Mouse (Mus musculus): ENCODE results near the gene Pik3c2g. TPM values are rescaled to one million over a fixed set of nuclear protein-coding genes. Genes with fewer than 3 reads are reported as not detected.
"Not testable (repeated sequence)": the region's sequence is repeated elsewhere in the genome, so short reads cannot be mapped to it uniquely, and the experiment has no call there.

Gene Pik3c2g
- polyA plus RNA-seq, 1 experiment from 2014 or later: 2.3 TPM

DNA sequence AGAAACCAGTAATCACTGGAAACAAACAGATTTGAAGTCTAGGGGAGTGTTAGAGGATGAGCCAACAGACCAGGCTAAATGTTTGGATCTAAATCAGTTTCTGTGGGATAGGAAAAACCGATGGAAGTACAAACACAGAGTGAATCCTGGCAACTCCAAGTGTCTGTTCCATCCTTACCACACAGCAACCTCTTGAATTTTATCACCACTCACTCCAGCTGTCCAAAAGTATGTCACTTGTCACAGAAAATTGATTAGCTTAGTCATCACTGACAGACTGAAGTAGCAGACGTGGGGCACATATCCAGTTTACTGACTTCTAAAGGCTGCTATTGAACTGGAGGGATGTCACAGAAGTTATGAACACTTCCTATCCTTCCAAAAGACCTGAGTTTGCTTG lies 347.8 kb downstream of the Pik3c2g start:
- H3K36me3 ChIP-seq: no peaks in the 10 kb centered on the region
- 21% methylated on average over 2 of the region's 2 CpGs for WGBS
- DNase-seq (ENCODE audit: low spot score): no peak

GRCm38 (mm10) chr6:139937581-139937980 lies 350.6 kb downstream of the Pik3c2g start:
- not testable (repeated sequence) for H3K27me3 ChIP-seq (ENCODE audit: insufficient read depth, poor library complexity, severe bottlenecking); DNase-seq (ENCODE audit: low spot score); H3K36me3 ChIP-seq

More for the DNA sequence above, 347.8 kb downstream of the Pik3c2g start:
- no peaks in the 10 kb centered on the region for H3K9me3 ChIP-seq
- no peak overlapping the region for H3K4me3 ChIP-seq
- no peaks in the 10 kb centered on the region for H3K4me1 ChIP-seq
- H3K27me3 ChIP-seq (ENCODE audit: insufficient read depth, poor library complexity, severe bottlenecking): no peaks in the 10 kb centered on the region
- no peak overlapping the region for H3K27ac ChIP-seq

GRCm38 (mm10) chr6:139947106-139947879 lies 360.3 kb downstream of the Pik3c2g start:
- no peak for DNase-seq (ENCODE audit: low spot score)
- Histone ChIP-seq H3K36me3 (no peaks in the 10 kb centered on the region), H3K27me3 (ENCODE audit: insufficient read depth, poor library complexity, severe bottlenecking) (no peaks in the 10 kb centered on the region), H3K4me3 (no peak overlapping the region), H3K9me3 (no peaks in the 10 kb centered on the region), H3K4me1 (no peaks in the 10 kb centered on the region), H3K27ac (no peak overlapping the region)
- 83% methylated on average over 8 of the region's 8 CpGs for WGBS

More at GRCm38 (mm10) chr6:139937581-139937980, 350.6 kb downstream of the Pik3c2g start:
- not testable (repeated sequence) for H3K4me1 ChIP-seq, H3K4me3 ChIP-seq, H3K27ac ChIP-seq, H3K9me3 ChIP-seq
- 95% methylated on average over 4 of the region's 4 CpGs for WGBS

DNA sequence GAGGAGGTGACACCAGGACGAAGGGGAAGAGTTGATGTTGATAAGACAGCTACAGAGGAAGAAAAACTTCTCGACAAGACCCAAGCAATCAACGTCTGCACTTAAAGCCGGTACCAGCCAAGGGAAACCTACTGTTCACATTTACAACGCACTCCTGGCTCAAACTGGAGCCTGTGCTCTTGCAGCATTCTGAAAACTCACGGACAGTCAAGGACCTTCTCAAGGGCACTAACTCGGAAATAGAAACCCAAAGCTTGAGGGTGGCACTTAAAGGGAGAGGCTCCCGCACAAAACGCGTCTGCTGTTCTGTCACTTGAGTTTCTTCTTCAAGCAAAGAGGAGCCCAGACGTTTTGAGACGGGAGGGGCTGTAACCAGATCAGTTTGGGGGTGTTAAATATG lies 366.6 kb downstream of the Pik3c2g start:
- peak overlapping the region; percentile 62 for H3K27ac ChIP-seq
- H3K36me3 ChIP-seq: no peaks in the 10 kb centered on the region
- no peaks in the 10 kb centered on the region for H3K9me3 ChIP-seq
- WGBS: 44% methylated on average over 12 of the region's 12 CpGs
- no peaks in the 10 kb centered on the region for H3K27me3 ChIP-seq (ENCODE audit: insufficient read depth, poor library complexity, severe bottlenecking)
- DNase-seq (ENCODE audit: low spot score): no peak
- no peaks in the 10 kb centered on the region for H3K4me1 ChIP-seq
- H3K4me3 ChIP-seq: no peak overlapping the region

GRCm38 (mm10) chr6:139957531-139958241 lies 370.7 kb downstream of the Pik3c2g start:
- Histone ChIP-seq H3K4me3 (no peak overlapping the region), H3K9me3 (no peaks in the 10 kb centered on the region), H3K36me3 (no peaks in the 10 kb centered on the region), H3K4me1 (no peaks in the 10 kb centered on the region), H3K27me3 (ENCODE audit: insufficient read depth, poor library complexity, severe bottlenecking) (no peaks in the 10 kb centered on the region), H3K27ac (no peak overlapping the region)
- 76% methylated on average over 7 of the region's 7 CpGs for WGBS
- no peak for DNase-seq (ENCODE audit: low spot score)

- WGBS: 77% methylated on average over 3 of the region's 3 CpGs
- no peak for DNase-seq (ENCODE audit: low spot score)
- H3K27me3 ChIP-seq (ENCODE audit: insufficient read depth, poor library complexity, severe bottlenecking): no peaks in the 10 kb centered on the region
- H3K9me3 ChIP-seq: no peaks in the 10 kb centered on the region
- 0 out of 2 replicates have a peak, but pooled peaks cover 5% of the 10 kb centered on the region for H3K4me1 ChIP-seq
- no peaks in the 10 kb centered on the region for H3K36me3 ChIP-seq
- no peak overlapping the region for H3K4me3 ChIP-seq
- no peak overlapping the region for H3K27ac ChIP-seq
Observed at GRCm38 (mm10) chr6:139963775-139964174, 376.8 kb downstream of the Pik3c2g start.

GRCm38 (mm10) chr6:139964895-139965294 lies 377.9 kb downstream of the Pik3c2g start:
- 76% methylated on average over 3 of the region's 3 CpGs for WGBS
- DNase-seq (ENCODE audit: low spot score): no peak
- H3K9me3 ChIP-seq: no peaks in the 10 kb centered on the region
- H3K27me3 ChIP-seq (ENCODE audit: insufficient read depth, poor library complexity, severe bottlenecking): no peaks in the 10 kb centered on the region
- H3K27ac ChIP-seq: no peak overlapping the region
- no peaks in the 10 kb centered on the region for H3K36me3 ChIP-seq
- H3K4me3 ChIP-seq: no peak overlapping the region
- H3K4me1 ChIP-seq: 0 out of 2 replicates have a peak, but pooled peaks cover 5% of the 10 kb centered on the region

GRCm38 (mm10) chr6:139966684-139967083 lies 379.7 kb downstream of the Pik3c2g start:
- WGBS: 49% methylated on average over 6 of the region's 6 CpGs
- H3K4me1 ChIP-seq: 0 out of 2 replicates have a peak, but pooled peaks cover 5% of the 10 kb centered on the region
- H3K4me3 ChIP-seq: no peak overlapping the region
- H3K27ac ChIP-seq: no peak overlapping the region
- no peaks in the 10 kb centered on the region for H3K27me3 ChIP-seq (ENCODE audit: insufficient read depth, poor library complexity, severe bottlenecking)
- no peaks in the 10 kb centered on the region for H3K36me3 ChIP-seq
- H3K9me3 ChIP-seq: no peaks in the 10 kb centered on the region
- DNase-seq (ENCODE audit: low spot score): no peak

DNA sequence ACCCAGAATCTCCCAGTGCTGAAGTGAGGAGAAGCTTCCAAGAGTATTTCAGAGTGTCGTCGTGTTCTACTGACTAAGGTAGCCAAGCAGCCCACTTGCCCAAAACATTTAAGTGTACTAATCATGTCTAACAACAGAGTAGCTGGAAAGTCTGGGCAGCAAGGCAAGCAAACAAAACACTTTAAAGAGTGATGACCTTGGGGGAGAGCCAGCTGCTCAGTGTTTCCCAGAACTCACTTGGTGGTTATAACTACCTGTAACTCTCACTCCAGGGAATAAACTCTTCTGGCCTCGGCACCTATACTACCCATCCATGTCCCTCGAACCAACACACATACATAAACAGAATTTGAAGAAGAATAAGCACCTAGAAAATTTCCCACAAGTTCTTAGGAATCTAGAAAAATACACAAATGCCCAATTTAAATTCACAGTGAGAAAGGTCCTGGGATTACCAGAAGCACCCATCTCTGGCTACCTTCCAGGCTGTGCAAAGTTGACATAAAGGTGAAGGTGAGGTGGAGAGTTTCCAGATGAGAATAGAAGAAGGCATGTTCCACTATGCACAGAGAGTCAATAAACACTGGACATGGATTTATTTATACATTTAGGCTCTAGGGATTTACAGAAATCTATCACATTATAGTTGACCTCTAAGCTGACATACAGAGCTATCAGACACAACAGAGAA lies 384.7 kb downstream of the Pik3c2g start:
- H3K4me1 ChIP-seq: no peaks in the 10 kb centered on the region
- H3K36me3 ChIP-seq: no peaks in the 10 kb centered on the region
- H3K27me3 ChIP-seq (ENCODE audit: insufficient read depth, poor library complexity, severe bottlenecking): no peaks in the 10 kb centered on the region
- H3K4me3 ChIP-seq: no peak overlapping the region
- WGBS: 72% methylated on average over 4 of the region's 4 CpGs
- H3K27ac ChIP-seq: no peak overlapping the region
- H3K9me3 ChIP-seq: no peaks in the 10 kb centered on the region
- no peak for DNase-seq (ENCODE audit: low spot score)

GRCm38 (mm10) chr6:139974668-139975067 lies 387.6 kb downstream of the Pik3c2g start:
- H3K27ac ChIP-seq: no peak overlapping the region
- DNase-seq (ENCODE audit: low spot score): no peak
- no peaks in the 10 kb centered on the region for H3K4me1 ChIP-seq
- 80% methylated on average over 5 of the region's 5 CpGs for WGBS
- H3K27me3 ChIP-seq (ENCODE audit: insufficient read depth, poor library complexity, severe bottlenecking): no peaks in the 10 kb centered on the region
- no peaks in the 10 kb centered on the region for H3K9me3 ChIP-seq
- no peaks in the 10 kb centered on the region for H3K36me3 ChIP-seq
- H3K4me3 ChIP-seq: no peak overlapping the region

GRCm38 (mm10) chr6:139978114-139978513 lies 391.1 kb downstream of the Pik3c2g start:
- H3K36me3 ChIP-seq: no peaks in the 10 kb centered on the region
- 41% methylated on average over 3 of the region's 3 CpGs for WGBS
- H3K27me3 ChIP-seq (ENCODE audit: insufficient read depth, poor library complexity, severe bottlenecking): no peaks in the 10 kb centered on the region
- H3K9me3 ChIP-seq: no peaks in the 10 kb centered on the region
- no peak overlapping the region for H3K4me3 ChIP-seq
- no peak overlapping the region for H3K27ac ChIP-seq
- no peaks in the 10 kb centered on the region for H3K4me1 ChIP-seq
- no peak for DNase-seq (ENCODE audit: low spot score)

DNA sequence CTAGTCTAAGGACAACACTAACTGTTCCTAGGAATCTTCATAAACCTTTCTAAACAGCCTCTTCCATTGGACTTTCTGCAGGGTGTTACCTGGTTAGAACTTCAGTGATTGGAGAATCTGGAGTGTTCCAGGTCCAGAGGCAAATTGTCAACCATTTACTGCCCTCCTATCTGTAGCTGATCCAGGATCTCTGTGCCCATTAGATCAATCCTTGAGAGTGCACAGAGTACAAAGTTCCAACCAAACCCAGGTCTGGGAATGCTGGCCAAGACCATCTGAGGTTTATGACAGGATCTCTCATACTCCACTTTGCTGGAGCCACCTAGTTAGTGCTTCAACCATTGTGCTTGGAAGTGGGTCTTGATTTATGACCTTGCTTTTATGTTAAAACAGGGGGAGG lies 394.0 kb downstream of the Pik3c2g start:
- Histone ChIP-seq H3K9me3 (no peaks in the 10 kb centered on the region), H3K4me1 (no peaks in the 10 kb centered on the region), H3K4me3 (no peak overlapping the region), H3K36me3 (no peaks in the 10 kb centered on the region), H3K27me3 (ENCODE audit: insufficient read depth, poor library complexity, severe bottlenecking) (no peaks in the 10 kb centered on the region), H3K27ac (no peak overlapping the region)
- no peak for DNase-seq (ENCODE audit: low spot score)

DNA sequence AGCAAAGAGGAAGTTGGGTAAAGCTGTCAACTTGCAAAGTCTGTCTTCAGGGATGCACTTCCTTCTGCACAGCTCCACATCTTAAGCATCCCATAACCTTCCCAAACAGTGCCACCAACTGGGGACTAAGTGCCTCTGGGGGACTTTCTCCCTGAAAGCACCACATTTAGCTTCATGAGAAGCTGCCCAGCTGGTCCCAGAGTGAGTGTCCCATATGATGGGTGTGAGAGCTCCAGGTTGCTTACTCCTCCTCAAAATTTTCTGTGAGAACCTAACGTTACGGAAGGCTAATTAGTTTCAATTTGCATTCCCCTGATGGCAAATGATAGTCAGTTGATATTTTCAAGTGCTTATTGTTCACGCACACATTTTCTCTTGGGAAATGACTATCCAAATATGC lies 397.0 kb downstream of the Pik3c2g start:
- no peak for DNase-seq (ENCODE audit: low spot score)
- WGBS: 85% methylated on average over 3 of the region's 3 CpGs
- H3K36me3 ChIP-seq: no peaks in the 10 kb centered on the region
- H3K4me1 ChIP-seq: no peaks in the 10 kb centered on the region
- no peak overlapping the region for H3K27ac ChIP-seq
- no peaks in the 10 kb centered on the region for H3K27me3 ChIP-seq (ENCODE audit: insufficient read depth, poor library complexity, severe bottlenecking)
- no peaks in the 10 kb centered on the region for H3K9me3 ChIP-seq
- H3K4me3 ChIP-seq: no peak overlapping the region
